Comparison of ENCODE assay signal across 10 mouse cellular contexts in genomic region chr9:58139947-58140346, GRCm38 (mm10). TPM values are rescaled to one million over a fixed set of nuclear protein-coding genes. Genes with fewer than 3 reads are reported as not detected.
DNase-seq lines count a peak whose midpoint lies in the region; ATAC-seq lines count a peak whose summit lies in the region.
"Had no signal": no experiment of that assay in that cellular context is flagged by ENCODE, and none has a peak within 500 bp of the region (broad histone marks: within the 10 kb centered on the region; RNA-seq: fewer than 3 reads in every experiment).

No protein-coding gene starts in this region.

- peaks cover 73% of the 10 kb centered on the region for H3K4me1 ChIP-seq in hindbrain, embryonic 10.5 days (replicated peaks)
- no peaks in the 10 kb centered on the region; the same call in 1 of the 2 replicates for H3K4me1 ChIP-seq in hindbrain, embryonic 14.5 days (replicated peaks; ENCODE audit: control insufficient read depth, insufficient read depth, low read length)
- peaks cover 29% of the 10 kb centered on the region for H3K4me1 ChIP-seq in embryonic facial prominence, embryonic 14.5 days (ENCODE audit: control insufficient read depth, insufficient read depth, low read length)
- peaks cover 43% of the 10 kb centered on the region for H3K4me1 ChIP-seq in stomach, embryonic 16.5 days (ENCODE audit: control insufficient read depth, insufficient read depth, low read length)
- no peaks in the 10 kb centered on the region for H3K4me1 ChIP-seq in liver, embryonic 11.5 days (replicated peaks; ENCODE audit: control insufficient read depth, insufficient read depth, low read length)
- H3K4me1 ChIP-seq: liver, embryonic 13.5 days had no signal

- ATAC-seq in hindbrain, embryonic 14.5 days (ENCODE audit: low FRiP score), result no peak
- ATAC-seq in CD4-positive, CD25-positive, alpha-beta regulatory T cell, adult 4 months, result peak; percentile 97
- peak; percentile 30; the same call in 1 of the 2 replicates for ATAC-seq in embryonic facial prominence, embryonic 14.5 days (ENCODE audit: low read depth)
- ATAC-seq in stomach, embryonic 16.5 days (ENCODE audit: insufficient read depth, low FRiP score), result peak; percentile 45
- no peak for ATAC-seq in liver, embryonic 11.5 days (replicated peaks; ENCODE audit: low FRiP score)

- H3K27ac ChIP-seq in hindbrain, embryonic 10.5 days, result peak overlapping the region; percentile 30; the same call in 1 of the 2 replicates
- no peak overlapping the region for H3K27ac ChIP-seq in hindbrain, embryonic 14.5 days
- no peak overlapping the region for H3K27ac ChIP-seq in embryonic facial prominence, embryonic 14.5 days (replicated peaks; ENCODE audit: low read depth, low read length)
- H3K27ac ChIP-seq in stomach, embryonic 16.5 days (ENCODE audit: low read length), result no peak overlapping the region
- no peak overlapping the region for H3K27ac ChIP-seq in liver, embryonic 11.5 days (ENCODE audit: low read depth, low read length)
- H3K27ac ChIP-seq: liver, embryonic 13.5 days had no signal

- WGBS in hindbrain, embryonic 10.5 days, result 38% methylated on average over 6 of the region's 6 CpGs
- 35% methylated on average over 6 of the region's 6 CpGs for WGBS in hindbrain, embryonic 14.5 days
- 36% methylated on average over 5 of the region's 6 CpGs for WGBS in embryonic facial prominence, embryonic 14.5 days
- WGBS in stomach, embryonic 16.5 days, result 32% methylated on average over 6 of the region's 6 CpGs
- 34% methylated on average over 6 of the region's 6 CpGs for WGBS in liver, embryonic 11.5 days

- no peak for DNase-seq in hindbrain, embryonic 10.5 days (ENCODE audit: low spot score)
- DNase-seq in hindbrain, embryonic 14.5 days (ENCODE audit: low spot score), result no peak
- peak; percentile 72 for DNase-seq in embryonic facial prominence, embryonic 14.5 days (ENCODE audit: low spot score)
- peak; percentile 45 to 51 for DNase-seq in kidney, postnatal 36 days
- no peak for DNase-seq in liver, embryonic 11.5 days (ENCODE audit: low spot score)
- no peak for DNase-seq in urinary bladder, postnatal 4 days (ENCODE audit: low spot score in 2 of 2)
- DNase-seq: liver, embryonic 13.5 days had no signal

- H3K36me3 ChIP-seq in hindbrain, embryonic 10.5 days, result no peaks in the 10 kb centered on the region
- no peaks in the 10 kb centered on the region for H3K36me3 ChIP-seq in hindbrain, embryonic 14.5 days (replicated peaks; ENCODE audit: control insufficient read depth, insufficient read depth)
- H3K36me3 ChIP-seq in embryonic facial prominence, embryonic 14.5 days (ENCODE audit: control insufficient read depth, insufficient read depth, low read length), result no peaks in the 10 kb centered on the region
- H3K36me3 ChIP-seq in stomach, embryonic 16.5 days (ENCODE audit: control insufficient read depth, insufficient read depth, low read length), result no peaks in the 10 kb centered on the region
- H3K36me3 ChIP-seq in liver, embryonic 11.5 days (ENCODE audit: control insufficient read depth, insufficient read depth, low read length), result no peaks in the 10 kb centered on the region
- H3K36me3 ChIP-seq: liver, embryonic 13.5 days had no signal

- H3K9ac ChIP-seq in hindbrain, embryonic 14.5 days, result no peak overlapping the region
- no peak overlapping the region for H3K9ac ChIP-seq in embryonic facial prominence, embryonic 14.5 days (ENCODE audit: low read depth, low read length)
- no peak overlapping the region for H3K9ac ChIP-seq in stomach, embryonic 16.5 days (ENCODE audit: low read length)
- H3K9ac ChIP-seq in liver, embryonic 11.5 days (ENCODE audit: low read depth, low read length), result no peak overlapping the region
- H3K9ac ChIP-seq: liver, embryonic 13.5 days had no signal

- H3K4me2 ChIP-seq in hindbrain, embryonic 14.5 days (replicated peaks), result no peak overlapping the region
- H3K4me2 ChIP-seq in embryonic facial prominence, embryonic 14.5 days (ENCODE audit: low read depth, low read length), result no peak overlapping the region
- no peak overlapping the region for H3K4me2 ChIP-seq in stomach, embryonic 16.5 days (ENCODE audit: low read depth, low read length)
- H3K4me2 ChIP-seq in liver, embryonic 11.5 days, result no peak overlapping the region
- H3K4me2 ChIP-seq: liver, embryonic 13.5 days had no signal

- H3K27me3 ChIP-seq in hindbrain, embryonic 10.5 days (ENCODE audit: insufficient read depth, poor library complexity, severe bottlenecking), result peaks cover 58% of the 10 kb centered on the region
- peaks cover 5% of the 10 kb centered on the region; the same call in 1 of the 2 replicates for H3K27me3 ChIP-seq in hindbrain, embryonic 14.5 days (ENCODE audit: control insufficient read depth, insufficient read depth, low read length)
- 0 out of 2 replicates have a peak, but pooled peaks cover 2% of the 10 kb centered on the region for H3K27me3 ChIP-seq in embryonic facial prominence, embryonic 14.5 days (replicated peaks; ENCODE audit: control insufficient read depth, insufficient read depth, low read length)
- H3K27me3 ChIP-seq in stomach, embryonic 16.5 days (ENCODE audit: control insufficient read depth, insufficient read depth, low read length), result no peaks in the 10 kb centered on the region
- peaks cover 16% of the 10 kb centered on the region for H3K27me3 ChIP-seq in liver, embryonic 11.5 days (replicated peaks; ENCODE audit: control insufficient read depth, insufficient read depth, low read length)

- no peak overlapping the region for H3K4me3 ChIP-seq in hindbrain, embryonic 10.5 days
- H3K4me3 ChIP-seq in hindbrain, embryonic 14.5 days (replicated peaks; ENCODE audit: low read length), result no peak overlapping the region
- no peak overlapping the region for H3K4me3 ChIP-seq in embryonic facial prominence, embryonic 14.5 days (ENCODE audit: low read depth, low read length)
- no peak overlapping the region for H3K4me3 ChIP-seq in stomach, embryonic 16.5 days (replicated peaks; ENCODE audit: low read length)
- H3K4me3 ChIP-seq in liver, embryonic 11.5 days (ENCODE audit: low read depth, low read length), result no peak overlapping the region
- H3K4me3 ChIP-seq: liver, embryonic 13.5 days had no signal

- no peaks in the 10 kb centered on the region for H3K9me3 ChIP-seq in hindbrain, embryonic 10.5 days
- H3K9me3 ChIP-seq in hindbrain, embryonic 14.5 days (ENCODE audit: control insufficient read depth, low read length), result no peaks in the 10 kb centered on the region
- no peaks in the 10 kb centered on the region for H3K9me3 ChIP-seq in embryonic facial prominence, embryonic 14.5 days (ENCODE audit: control insufficient read depth, low read length)
- no peaks in the 10 kb centered on the region for H3K9me3 ChIP-seq in stomach, embryonic 16.5 days (replicated peaks; ENCODE audit: control insufficient read depth, low read length)
- no peaks in the 10 kb centered on the region for H3K9me3 ChIP-seq in liver, embryonic 11.5 days (ENCODE audit: control insufficient read depth, low read length)
- H3K9me3 ChIP-seq: liver, embryonic 13.5 days had no signal

RNA-seq across cellular contexts. Expression of gene Ccdc33, which starts 21.3 kb away (rescaled TPM):
- polyA plus RNA-seq in hindbrain, embryonic 10.5 days (2016; fragmentation: Nextera tagmentation; extraction: Ambion mirVana), result 0.90 and 0.99 TPM in 2 replicates
- polyA plus RNA-seq in hindbrain, embryonic 14.5 days (2014; fragmentation: Nextera tagmentation; extraction: Ambion mirVana), result 0.13 and 0.43 TPM in 2 replicates
- not detected for polyA plus RNA-seq in CD4-positive, CD25-positive, alpha-beta regulatory T cell, adult 4 months (2017; shearing (Covaris generic))
- polyA plus RNA-seq in embryonic facial prominence, embryonic 14.5 days (2014; fragmentation: Nextera tagmentation; extraction: Ambion mirVana), result 0.25 and 0.54 TPM in 2 replicates
- polyA plus RNA-seq in stomach, embryonic 16.5 days (2015; fragmentation: Nextera tagmentation; extraction: Ambion mirVana), result not detected in 2 replicates
- not detected in 2 replicates for polyA plus RNA-seq in liver, embryonic 11.5 days (2014; fragmentation: Nextera tagmentation; extraction: Ambion mirVana)
- polyA plus RNA-seq: liver, embryonic 13.5 days; stomach, embryonic 14.5 days had no signal

Comparison
In these comparisons a context has a peak if more than half of its experiments do, and no peak if none do; other contexts are left out.
1. DNase-seq: peak in embryonic facial prominence, embryonic 14.5 days (single experiment) and kidney, postnatal 36 days (2 of 2); none in hindbrain, embryonic 10.5 days (single experiment), hindbrain, embryonic 14.5 days (single experiment), liver, embryonic 11.5 days (single experiment) and urinary bladder, postnatal 4 days (0 of 2).
2. ATAC-seq: peak in CD4-positive, CD25-positive, alpha-beta regulatory T cell, adult 4 months (single experiment), embryonic facial prominence, embryonic 14.5 days (single experiment) and stomach, embryonic 16.5 days (single experiment); none in hindbrain, embryonic 14.5 days (single experiment) and liver, embryonic 11.5 days (single experiment).